Mouse (Mus musculus) CH12.LX (cell line): ENCODE measurements around the gene Sphkap. TPM values are rescaled to one million over a fixed set of nuclear protein-coding genes. Genes with fewer than 3 reads are reported as not detected.

Experiments used
- DNase-seq: peaks from one replicate; pipeline ENCODE4 v3.0.0-alpha.2; 2013; ENCODE audit errors: extremely low read depth
- H3K27ac ChIP-seq: 2 replicates; pipeline ENCODE4 v1.5.1; 2012; ENCODE audit warnings: low read depth, mild to moderate bottlenecking, control low read depth, moderate library complexity; ENCODE audit not compliant: insufficient read depth
- H3K27me3 ChIP-seq: replicated peaks from 2 replicates; pipeline ENCODE3; 2012; ENCODE audit warnings: inconsistent platforms
- H3K36me3 ChIP-seq, 2 experiments: replicated peaks in 1 of 2; 2 replicates each; pipeline versions ENCODE3 to v1.6.1; 2012; ENCODE audit warnings: inconsistent platforms in 1 of 2, low read length in 1 of 2, mild to moderate bottlenecking in 1 of 2, mixed read lengths in 1 of 2, moderate library complexity in 1 of 2; ENCODE audit not compliant: control insufficient read depth in 1 of 2, insufficient read depth in 1 of 2
- H3K4me1 ChIP-seq, 2 experiments: 2 replicates each; pipeline ENCODE4 v1.6.1; 2012; ENCODE audit warnings: inconsistent platforms in 1 of 2, moderate library complexity in 1 of 2; ENCODE audit not compliant: insufficient read depth in 2 of 2, control insufficient read depth in 1 of 2
- H3K4me2 ChIP-seq: 2 replicates; pipeline ENCODE4 v1.6.1; 2012; ENCODE audit warnings: low read depth, mild to moderate bottlenecking, control low read depth; ENCODE audit not compliant: poor library complexity, insufficient read depth, severe bottlenecking
- H3K4me3 ChIP-seq, 3 experiments: fragments of 150-350 bp in 1 of 3; sonication (generic) in 1 of 3; replicated peaks in 1 of 3; 2 replicates each; pipeline versions ENCODE3 to v1.5.1; 2011 to 2012; ENCODE audit warnings: low read depth in 2 of 3, low read length in 2 of 3, mild to moderate bottlenecking in 2 of 3, moderate library complexity in 2 of 3, control low read depth in 1 of 3, improper control_type of control experiment in 1 of 3, inconsistent platforms in 1 of 3, mixed read lengths in 1 of 3; ENCODE audit not compliant: poor library complexity in 1 of 3
- H3K79me2 ChIP-seq: replicated peaks from 2 replicates; pipeline ENCODE4 v1.6.1; 2012; ENCODE audit warnings: mild to moderate bottlenecking, moderate library complexity; ENCODE audit not compliant: control insufficient read depth, poor library complexity, insufficient read depth, severe bottlenecking; ENCODE audit errors: extremely low read depth
- H3K9ac ChIP-seq: 2 replicates; pipeline ENCODE4 v1.6.1; 2012; ENCODE audit warnings: low read depth, mild to moderate bottlenecking, control low read depth, moderate library complexity; ENCODE audit not compliant: insufficient read depth
- H3K9me3 ChIP-seq: replicated peaks from 2 replicates; pipeline ENCODE3; 2012; ENCODE audit warnings: low read length, inconsistent platforms, mixed read lengths
- BHLHE40 ChIP-seq: IDR thresholded peaks from 2 replicates; pipeline ENCODE4 v1.6.1; 2011; ENCODE audit warnings: mild to moderate bottlenecking, low read depth, low read length, improper control_type of control experiment
- CHD1 ChIP-seq: IDR thresholded peaks from 2 replicates; pipeline ENCODE4 v1.6.1; 2012; ENCODE audit warnings: low read depth, low read length, improper control_type of control experiment, inconsistent platforms
- CTCF ChIP-seq, 2 experiments: IDR thresholded peaks in 1 of 2; conservative IDR thresholded peaks in 1 of 2; 2 replicates each; pipeline ENCODE4 v1.5.1; 2011 to 2012; ENCODE audit warnings: low read depth in 2 of 2, low read length in 2 of 2, improper control_type of control experiment in 1 of 2, inconsistent platforms in 1 of 2, mild to moderate bottlenecking in 1 of 2, moderate library complexity in 1 of 2
- GABPA ChIP-seq: IDR thresholded peaks from 2 replicates; pipeline ENCODE4 v1.6.1; 2012; ENCODE audit warnings: low read depth, low read length, improper control_type of control experiment, inconsistent platforms; ENCODE audit not compliant: insufficient replicate concordance
- HCFC1 ChIP-seq: IDR thresholded peaks from 2 replicates; pipeline ENCODE4 v1.6.1; 2012; ENCODE audit warnings: low read depth, mild to moderate bottlenecking, inconsistent platforms, low read length, improper control_type of control experiment
- JUN ChIP-seq: IDR thresholded peaks from 2 replicates; pipeline ENCODE4 v1.6.1; 2011; ENCODE audit warnings: low read depth, mild to moderate bottlenecking, low read length, improper control_type of control experiment, moderate library complexity; ENCODE audit not compliant: insufficient read depth
- JUND ChIP-seq: conservative IDR thresholded peaks from 2 replicates; pipeline ENCODE4 v1.6.1; 2011; ENCODE audit warnings: low read depth, low read length, improper control_type of control experiment
- MAFK ChIP-seq: IDR thresholded peaks from 2 replicates; pipeline ENCODE4 v1.6.1; 2011; ENCODE audit warnings: low read length, improper control_type of control experiment; ENCODE audit not compliant: insufficient replicate concordance
- MAX ChIP-seq: IDR thresholded peaks from 2 replicates; pipeline ENCODE4 v1.6.1; 2011; ENCODE audit warnings: low read length, improper control_type of control experiment
- MXI1 ChIP-seq: IDR thresholded peaks from 2 replicates; pipeline ENCODE4 v1.6.1; 2011; ENCODE audit warnings: mild to moderate bottlenecking, low read depth, low read length, improper control_type of control experiment
- NELFE ChIP-seq: IDR thresholded peaks from 2 replicates; pipeline ENCODE4 v1.6.1; 2011; ENCODE audit warnings: low read depth, low read length, improper control_type of control experiment
- POLR2A ChIP-seq: IDR thresholded peaks from 2 replicates; pipeline ENCODE4 v1.6.1; 2011; ENCODE audit warnings: low read depth, mild to moderate bottlenecking, improper control_type of control experiment, low read length
- RCOR1 ChIP-seq: conservative IDR thresholded peaks from 2 replicates; pipeline ENCODE4 v1.6.1; 2012; ENCODE audit warnings: low read depth, mild to moderate bottlenecking, inconsistent platforms, low read length, improper control_type of control experiment
- SIN3A ChIP-seq: IDR thresholded peaks from 2 replicates; pipeline ENCODE4 v1.6.1; 2012; ENCODE audit warnings: low read length, improper control_type of control experiment, inconsistent platforms
- TBP ChIP-seq: conservative IDR thresholded peaks from 2 replicates; pipeline ENCODE4 v1.6.1; 2011; ENCODE audit warnings: low read depth, low read length, improper control_type of control experiment
- ZMIZ1 ChIP-seq: IDR thresholded peaks from 2 replicates; pipeline ENCODE4 v1.6.1; 2012; ENCODE audit warnings: low read depth, mild to moderate bottlenecking, inconsistent platforms, low read length, improper control_type of control experiment
- dilution Hi-C: fragments of 300-500 bp; cut with MboI; formaldehyde crosslinking; loops from 2 replicates; pipeline ENCODE4 v1.14.3; 2020; ENCODE audit warnings: low sequenced_read_pairs; ENCODE audit not compliant: extremely low pct_unique_long_range_greater_than_20kb, extremely low pct_ligation_motif_present
- in situ Hi-C: fragments of 300-500 bp; cut with MboI; formaldehyde crosslinking; loops from 3 replicates; pipeline ENCODE4 v1.14.3; 2019; ENCODE audit warnings: low sequenced_read_pairs, low pct_ligation_motif_present, low pct_unique_long_range_greater_than_20kb, mixed read lengths
- polyA plus RNA-seq: library from polyadenylated mRNA; unstranded; fragments of >175 nt; gene quantifications from 2 replicates; pipeline ENCODE4 v1.2.1, GENCODE M21; 2012; ENCODE audit warnings: low read depth; ENCODE audit not compliant: insufficient read length
- total RNA-seq, 2 experiments: library from RNA; depleted of rRNA; stranded (reverse); fragments of 300-350 nt in 1 of 2; fragments of >200 nt in 1 of 2; gene quantifications; 2 replicates each; pipeline ENCODE4 v1.2.3; 2012 to 2014

Sphkap gene
- total and polyA plus RNA-seq, 3 experiments = not detected

- Histone ChIP-seq H3K4me3 (no peak overlapping the region), H3K36me3 (no peaks in the 10 kb centered on the region), H3K79me2 (no peaks in the 10 kb centered on the region), H3K27me3 (no peaks in the 10 kb centered on the region), H3K9me3 (no peaks in the 10 kb centered on the region), H3K4me2 (no peak overlapping the region), H3K4me1 (no peaks in the 10 kb centered on the region), H3K9ac (no peak overlapping the region), H3K27ac (no peak overlapping the region)
- in situ Hi-C loops (no loop called here), dilution Hi-C loops (no loop called here)
- no peak for DNase-seq
- TF ChIP-seq MXI1 (no peak), JUND (no peak), MAX (no peak), CHD1 (no peak), NELFE (no peak), CTCF (conservative IDR thresholded peaks at IDR 0.05 in 1 of 2, IDR thresholded peaks at IDR 0.05 in 1 of 2; ENCODE audit: low read depth in 2 of 2, low read length in 2 of 2) (no peak)
These were observed 12.4 kb downstream of the Sphkap start for GRCm38 (mm10) chr1:83395559-83395958.

GRCm38 (mm10) chr1:83389419-83389818 is 18.6 kb downstream of the Sphkap start:
- dilution Hi-C loops = no loop called here
- TF ChIP-seq TBP = no peak
- no peak for TF ChIP-seq SIN3A
- TF ChIP-seq GABPA = no peak
- TF ChIP-seq JUN = no peak
- TF ChIP-seq RCOR1 = no peak
- TF ChIP-seq HCFC1 = no peak
- TF ChIP-seq BHLHE40 = no peak
- TF ChIP-seq, all 38 proteins: peak for 0

GRCm38 (mm10) chr1:83377404-83377803 is 30.6 kb downstream of the Sphkap start:
- H3K36me3 ChIP-seq = no peaks in the 10 kb centered on the region
- dilution Hi-C loops = no loop called here
- in situ Hi-C loops = no loop called here

More at GRCm38 (mm10) chr1:83389419-83389818, 18.6 kb downstream of the Sphkap start:
- in situ Hi-C loops = no loop called here
- H3K79me2 ChIP-seq = no peaks in the 10 kb centered on the region
- no peaks in the 10 kb centered on the region for H3K27me3 ChIP-seq
- H3K4me1 ChIP-seq = no peaks in the 10 kb centered on the region
- no peak for DNase-seq
- no peak overlapping the region for H3K27ac ChIP-seq
- H3K4me2 ChIP-seq = no peak overlapping the region
- no peaks in the 10 kb centered on the region for H3K36me3 ChIP-seq
- H3K9ac ChIP-seq = no peak overlapping the region
- no peaks in the 10 kb centered on the region for H3K9me3 ChIP-seq
- no peak overlapping the region for H3K4me3 ChIP-seq

More at GRCm38 (mm10) chr1:83377404-83377803, 30.6 kb downstream of the Sphkap start:
- H3K4me1 ChIP-seq = no peaks in the 10 kb centered on the region
- TF ChIP-seq ZMIZ1 = no peak
- TF ChIP-seq POLR2A = no peak
- no peak for TF ChIP-seq MXI1
- no peak for TF ChIP-seq GABPA
- TF ChIP-seq CHD1 = no peak
- TF ChIP-seq TBP = no peak
- TF ChIP-seq MAFK = no peak
- TF ChIP-seq CTCF (conservative IDR thresholded peaks at IDR 0.05 in 1 of 2, IDR thresholded peaks at IDR 0.05 in 1 of 2; ENCODE audit: low read depth in 2 of 2, low read length in 2 of 2) = no peak
- no peak overlapping the region for H3K4me2 ChIP-seq
- no peaks in the 10 kb centered on the region for H3K9me3 ChIP-seq
- no peak for DNase-seq
- H3K4me3 ChIP-seq = no peak overlapping the region
- no peak overlapping the region for H3K27ac ChIP-seq
- no peak overlapping the region for H3K9ac ChIP-seq
- no peaks in the 10 kb centered on the region for H3K27me3 ChIP-seq
- H3K79me2 ChIP-seq = no peaks in the 10 kb centered on the region
